Mouse (Mus musculus) liver, adult 2 months (tissue): ENCODE measurements around the gene Rtraf.

ENCODE experiments used
- CTCF ChIP-seq: fragments of 200-500 bp; IDR thresholded peaks from 2 replicates; pipeline ENCODE4 v1.5.1; 2011; ENCODE audit warnings: low read depth, low read length, control low read depth
- POLR2A ChIP-seq: fragments of 200-500 bp; IDR thresholded peaks from 2 replicates; pipeline ENCODE4 v1.6.1; 2011; ENCODE audit warnings: low read length, control low read depth; ENCODE audit not compliant: insufficient read depth; ENCODE audit errors: extremely low read depth

GRCm38 (mm10) chr14:19777365-19777764 is 46.3 kb downstream of the Rtraf start:
- TF ChIP-seq CTCF (no peak), POLR2A (no peak)
